Mouse (Mus musculus) limb, embryonic 11.5 days (tissue): Measurements from ENCODE around the gene Atrn. TPM values are rescaled to one million over a fixed set of nuclear protein-coding genes. Genes with fewer than 3 reads are reported as not detected.

Experiments
- ATAC-seq: fragments of 200-750 bp; cut with Nextera tagmentation; 2 replicates; pipeline ENCODE4 v1.8.0; 2017; ENCODE audit warnings: low read depth; ENCODE audit not compliant: insufficient number of reproducible peaks, low FRiP score, low TSS enrichment
- DNase-seq: peaks from one replicate; pipeline ENCODE4 v3.0.0-alpha.2; 2015; ENCODE audit warnings: low spot score
- H3K27ac ChIP-seq: fragments of 300-500 bp; sonication (generic); replicated peaks from 2 replicates; pipeline ENCODE4 v1.5.1; 2014; ENCODE audit warnings: low read depth, mild to moderate bottlenecking, low read length
- H3K27me3 ChIP-seq: fragments of 300-500 bp; sonication (generic); 2 replicates; pipeline ENCODE4 v1.6.1; 2014; ENCODE audit warnings: mild to moderate bottlenecking, low read length, mixed read lengths; ENCODE audit not compliant: control insufficient read depth, insufficient read depth
- H3K36me3 ChIP-seq: fragments of 300-500 bp; sonication (generic); 2 replicates; pipeline ENCODE4 v1.6.1; 2014; ENCODE audit warnings: mild to moderate bottlenecking, low read length, moderate library complexity, mixed read lengths; ENCODE audit not compliant: control insufficient read depth, insufficient read depth
- H3K4me1 ChIP-seq: fragments of 300-500 bp; sonication (generic); 2 replicates; pipeline ENCODE4 v1.6.1; 2014; ENCODE audit warnings: low read length, mixed read lengths; ENCODE audit not compliant: control insufficient read depth, insufficient read depth
- H3K4me2 ChIP-seq: fragments of 300-500 bp; sonication (generic); 2 replicates; pipeline ENCODE4 v1.6.1; 2014; ENCODE audit warnings: low read depth, mild to moderate bottlenecking, moderate library complexity; ENCODE audit not compliant: severe bottlenecking
- H3K4me3 ChIP-seq: fragments of 300-500 bp; sonication (generic); 2 replicates; pipeline ENCODE4 v1.5.1; 2014; ENCODE audit warnings: low read depth, low read length
- H3K9ac ChIP-seq: fragments of 300-500 bp; sonication (generic); 2 replicates; pipeline ENCODE4 v1.6.1; 2014; ENCODE audit warnings: mild to moderate bottlenecking, low read length
- H3K9me3 ChIP-seq: fragments of 300-500 bp; sonication (generic); 2 replicates; pipeline ENCODE4 v1.6.1; 2016; ENCODE audit warnings: low read length; ENCODE audit not compliant: control insufficient read depth
- WGBS: fragments of 180-500 bp; shearing (Covaris S2); extraction: QIAGEN DNeasy Blood & Tissue Kit; methylation state at CpG from one replicate; pipeline ENCODE4 v1.1.7; 2014; 5-methylcytosine and 5-hydroxymethylcytosine counted together
- polyA plus RNA-seq: library from polyadenylated mRNA; unstranded; fragments of >200 nt; fragmentation: Nextera tagmentation; extraction: Ambion mirVana; gene quantifications from 2 replicates; pipeline ENCODE4 v1.2.1, GENCODE M21; 2014

Gene Atrn
- polyA plus RNA-seq, 1 experiment from 2014 or later, result 8.2 TPM

DNA sequence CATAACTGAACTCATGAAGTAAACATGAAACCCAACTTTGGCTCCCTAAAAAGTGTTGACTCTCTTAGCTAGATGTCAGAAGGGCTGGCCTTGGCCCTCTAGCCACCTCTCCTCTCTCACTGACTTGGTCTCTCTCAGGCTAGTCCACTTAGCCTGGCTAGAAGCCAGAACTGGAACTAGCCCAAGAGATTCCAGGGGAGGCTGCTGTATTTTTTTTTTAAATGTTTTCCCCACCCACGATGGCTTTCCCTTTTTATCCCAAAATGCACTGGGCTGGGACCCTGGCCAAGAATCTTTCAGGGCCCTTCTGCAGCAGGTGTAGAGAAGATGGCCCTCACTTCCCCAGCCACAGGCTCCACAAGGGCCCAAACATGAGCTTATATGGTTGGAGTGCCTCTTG lies 153.1 kb downstream of the Atrn start:
- H3K9ac ChIP-seq, result no peak overlapping the region
- no peak overlapping the region for H3K4me2 ChIP-seq
- H3K27ac ChIP-seq, result no peak overlapping the region
- 70% methylated on average over 1 of the region's 1 CpGs for WGBS
- no peak overlapping the region for H3K4me3 ChIP-seq
- no peaks in the 10 kb centered on the region for H3K9me3 ChIP-seq
- H3K4me1 ChIP-seq, result peaks cover 10% of the 10 kb centered on the region; the same call in 1 of the 2 replicates
- DNase-seq (no peak), ATAC-seq (no peak)
- H3K27me3 ChIP-seq, result peaks cover 34% of the 10 kb centered on the region
- H3K36me3 ChIP-seq, result no peaks in the 10 kb centered on the region

DNA sequence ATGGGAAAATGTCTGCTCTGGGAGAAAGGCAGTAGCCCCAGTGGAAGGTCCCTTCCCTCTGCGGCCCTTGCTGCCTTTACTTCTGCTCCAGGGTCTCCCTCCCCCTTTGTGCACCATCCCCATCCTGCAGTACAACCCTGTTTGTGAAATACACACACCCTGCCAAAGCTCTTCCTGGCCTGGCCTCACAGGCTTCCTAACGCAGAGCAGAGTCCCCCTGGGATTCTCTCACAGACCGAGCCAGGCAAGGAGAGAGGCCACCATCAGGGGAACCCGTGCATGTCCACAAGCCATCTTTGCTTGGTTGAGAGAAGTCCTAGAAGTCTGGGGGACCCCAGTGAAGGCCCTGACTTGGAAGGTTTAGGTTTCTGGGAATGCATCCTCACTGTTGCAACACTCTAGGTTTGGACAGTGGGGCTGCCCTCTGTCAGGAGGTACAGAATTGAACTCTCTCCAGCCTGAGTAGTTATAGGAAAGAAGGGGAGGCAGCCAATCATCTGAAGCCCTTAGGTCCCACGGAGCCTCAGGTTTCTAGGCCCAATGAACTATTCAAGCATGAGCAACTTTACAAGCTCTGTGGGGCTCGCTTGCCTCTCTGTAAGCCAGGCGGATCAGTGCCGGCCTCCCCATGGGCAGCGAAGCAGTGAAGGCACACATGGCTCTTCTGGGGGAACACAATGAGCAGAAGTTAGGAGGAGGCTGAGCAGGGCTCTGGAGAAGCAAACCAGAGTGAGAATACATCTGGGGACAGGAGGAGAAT lies 153.7 kb downstream of the Atrn start:
- peaks cover 29% of the 10 kb centered on the region for H3K27me3 ChIP-seq
- no peak overlapping the region for H3K9ac ChIP-seq
- no peak overlapping the region for H3K4me3 ChIP-seq
- no peak overlapping the region for H3K4me2 ChIP-seq
- 0 out of 2 replicates have a peak, but pooled peaks cover 9% of the 10 kb centered on the region for H3K4me1 ChIP-seq
- H3K9me3 ChIP-seq, result no peaks in the 10 kb centered on the region
- no peak overlapping the region for H3K27ac ChIP-seq
- no peak for DNase-seq
- no peak for ATAC-seq
- no peaks in the 10 kb centered on the region for H3K36me3 ChIP-seq
- WGBS, result 71% methylated on average over 9 of the region's 9 CpGs

DNA sequence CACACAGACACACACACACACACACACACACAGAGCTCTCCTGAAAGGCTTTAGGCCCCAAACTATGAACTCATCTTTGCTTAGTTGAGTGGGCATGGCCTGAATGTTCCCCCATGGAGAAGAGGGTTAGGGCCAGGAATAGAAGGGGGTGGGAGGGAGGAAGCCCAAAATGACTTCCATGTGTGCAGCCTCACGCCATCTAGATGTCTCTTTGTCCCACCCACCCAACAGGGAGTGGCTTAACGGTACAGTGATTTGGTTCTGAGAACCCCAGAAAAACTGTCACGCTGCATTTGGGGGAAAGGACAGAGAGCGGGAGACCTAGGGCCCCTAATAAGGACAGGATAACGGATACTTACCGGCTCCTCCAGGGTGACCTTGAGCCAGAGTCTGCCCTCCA lies 154.5 kb downstream of the Atrn start:
- no peaks in the 10 kb centered on the region for H3K9me3 ChIP-seq
- DNase-seq (peak; percentile 43), ATAC-seq (no peak)
- no peaks in the 10 kb centered on the region for H3K36me3 ChIP-seq
- no peak overlapping the region for H3K4me3 ChIP-seq
- 41% methylated on average over 6 of the region's 6 CpGs for WGBS
- peaks cover 20% of the 10 kb centered on the region for H3K27me3 ChIP-seq
- H3K27ac ChIP-seq, result no peak overlapping the region
- no peak overlapping the region for H3K9ac ChIP-seq
- 0 out of 2 replicates have a peak, but pooled peaks cover 8% of the 10 kb centered on the region for H3K4me1 ChIP-seq
- no peak overlapping the region for H3K4me2 ChIP-seq

DNA sequence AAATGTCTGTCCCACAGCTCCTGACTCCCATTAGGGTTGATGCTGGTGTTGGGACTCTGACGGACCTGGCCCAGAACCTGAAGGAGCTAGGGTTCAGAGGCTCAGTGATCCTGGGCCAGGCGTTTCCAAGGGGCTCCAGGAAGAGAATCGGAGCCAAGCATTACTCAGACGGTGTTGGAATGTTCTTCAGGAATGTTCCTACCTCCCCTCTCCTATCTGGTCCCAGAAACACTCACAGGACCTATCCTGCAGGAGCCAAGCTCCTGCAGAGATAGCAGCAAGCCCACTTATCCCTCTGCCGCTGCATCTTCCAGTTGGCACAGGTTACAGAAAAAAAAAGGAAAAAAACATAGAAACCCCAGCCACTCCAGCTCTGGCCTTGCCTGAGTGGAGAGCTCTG lies 155.3 kb downstream of the Atrn start:
- ATAC-seq (no peak), DNase-seq (no peak)
- H3K4me1 ChIP-seq, result 0 out of 2 replicates have a peak, but pooled peaks cover 7% of the 10 kb centered on the region
- H3K4me3 ChIP-seq, result no peak overlapping the region
- H3K27me3 ChIP-seq, result peaks cover 15% of the 10 kb centered on the region
- no peaks in the 10 kb centered on the region for H3K36me3 ChIP-seq
- H3K9me3 ChIP-seq, result no peaks in the 10 kb centered on the region
- H3K9ac ChIP-seq, result no peak overlapping the region
- H3K27ac ChIP-seq, result no peak overlapping the region
- H3K4me2 ChIP-seq, result no peak overlapping the region
- 77% methylated on average over 5 of the region's 5 CpGs for WGBS

DNA sequence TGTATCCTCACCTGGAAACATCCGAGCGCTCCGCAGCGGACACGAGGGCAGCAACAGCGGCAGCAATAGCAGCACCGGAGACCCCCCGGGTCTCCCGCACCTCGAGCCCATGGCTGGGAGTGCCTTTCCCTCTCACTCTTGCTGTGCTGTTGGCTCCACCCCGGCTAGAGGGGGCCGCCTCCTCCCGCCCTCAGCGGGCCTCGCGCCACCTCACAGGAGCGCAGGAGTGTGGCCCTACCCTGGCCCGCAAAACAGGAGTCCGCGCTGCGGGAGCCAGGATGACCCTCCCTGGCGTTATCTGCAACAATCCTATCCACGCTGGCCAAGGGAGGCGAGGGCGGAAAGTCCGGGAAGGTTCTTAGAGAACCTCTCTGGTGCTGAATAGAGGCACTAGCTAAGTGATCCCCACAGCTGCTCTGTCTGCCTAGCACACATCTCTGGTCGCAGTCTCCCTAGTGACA lies 157.1 kb downstream of the Atrn start, which contains the start of gene Adam33:
Adam33 (minus strand) TSS at position 411 of the 461 bp plus-strand sequence.
- Histone ChIP-seq H3K9ac (0 out of 2 replicates have a peak within 1 kb of the TSS, but pooled peaks have one; percentile 23), H3K4me1 (0 out of 2 replicates have a peak, but pooled peaks cover 7% of the 10 kb centered on the region), H3K4me2 (peak within 1 kb of the TSS; percentile 53), H3K9me3 (no peaks in the 10 kb centered on the region), H3K27ac (no peak within 1 kb of the TSS), H3K36me3 (no peaks in the 10 kb centered on the region), H3K4me3 (peak within 1 kb of the TSS; percentile 24), H3K27me3 (peaks cover 15% of the 10 kb centered on the region)
- WGBS, result 1% methylated on average over 16 of the region's 27 CpGs
- DNase-seq (peak; percentile 50), ATAC-seq (no peak)

DNA sequence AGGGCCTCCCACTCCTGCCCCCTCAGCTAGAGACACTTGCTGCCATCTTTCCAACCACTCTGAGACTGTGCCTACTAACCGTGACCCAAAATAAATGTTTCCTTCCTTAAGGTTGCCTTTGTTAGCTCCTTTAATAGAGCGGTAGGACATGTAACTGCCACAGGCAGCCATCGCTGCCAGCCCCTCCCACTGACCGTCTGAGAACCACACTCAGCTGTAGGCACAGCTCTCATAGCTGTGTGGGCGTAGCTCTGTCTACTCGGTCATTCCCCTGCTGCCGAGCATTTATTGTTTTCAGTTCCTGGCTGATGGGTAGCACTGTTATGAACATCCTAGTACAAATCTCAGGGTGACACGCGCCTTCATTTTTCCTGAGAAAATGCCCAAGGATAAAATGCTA lies 160.0 kb downstream of the Atrn start:
- no peak overlapping the region for H3K4me2 ChIP-seq
- peaks cover 15% of the 10 kb centered on the region for H3K27me3 ChIP-seq
- no peak overlapping the region for H3K4me3 ChIP-seq
- no peaks in the 10 kb centered on the region for H3K4me1 ChIP-seq
- no peak for ATAC-seq
- H3K9me3 ChIP-seq, result no peaks in the 10 kb centered on the region
- H3K36me3 ChIP-seq, result no peaks in the 10 kb centered on the region
- H3K9ac ChIP-seq, result no peak overlapping the region
- WGBS, result 74% methylated on average over 9 of the region's 9 CpGs
- H3K27ac ChIP-seq, result no peak overlapping the region
- no peak for DNase-seq

DNA sequence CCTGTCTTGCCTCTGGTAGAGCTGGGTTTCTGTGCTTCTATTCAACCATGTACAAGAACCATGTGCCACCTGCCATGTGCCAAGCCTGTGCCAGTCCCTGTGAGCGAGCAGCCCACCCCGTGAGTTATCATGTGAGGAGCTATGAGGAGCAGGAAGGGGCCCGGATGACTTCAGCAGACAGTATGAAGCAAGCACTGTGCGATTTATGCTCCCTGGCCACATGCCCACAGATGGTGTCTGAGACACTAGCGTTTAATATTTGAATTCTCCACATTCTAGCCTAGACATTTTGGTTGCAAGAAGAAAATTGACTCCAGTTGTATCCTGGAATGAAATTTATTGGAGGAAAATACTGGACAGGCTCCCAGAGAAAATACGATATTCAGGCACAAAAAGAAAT lies 161.2 kb downstream of the Atrn start:
- no peak overlapping the region for H3K9ac ChIP-seq
- H3K36me3 ChIP-seq, result no peaks in the 10 kb centered on the region
- no peaks in the 10 kb centered on the region for H3K4me1 ChIP-seq
- no peaks in the 10 kb centered on the region for H3K9me3 ChIP-seq
- DNase-seq, result no peak
- peaks cover 11% of the 10 kb centered on the region for H3K27me3 ChIP-seq
- no peak overlapping the region for H3K27ac ChIP-seq
- no peak for ATAC-seq
- no peak overlapping the region for H3K4me2 ChIP-seq
- 79% methylated on average over 6 of the region's 6 CpGs for WGBS
- no peak overlapping the region for H3K4me3 ChIP-seq

DNA sequence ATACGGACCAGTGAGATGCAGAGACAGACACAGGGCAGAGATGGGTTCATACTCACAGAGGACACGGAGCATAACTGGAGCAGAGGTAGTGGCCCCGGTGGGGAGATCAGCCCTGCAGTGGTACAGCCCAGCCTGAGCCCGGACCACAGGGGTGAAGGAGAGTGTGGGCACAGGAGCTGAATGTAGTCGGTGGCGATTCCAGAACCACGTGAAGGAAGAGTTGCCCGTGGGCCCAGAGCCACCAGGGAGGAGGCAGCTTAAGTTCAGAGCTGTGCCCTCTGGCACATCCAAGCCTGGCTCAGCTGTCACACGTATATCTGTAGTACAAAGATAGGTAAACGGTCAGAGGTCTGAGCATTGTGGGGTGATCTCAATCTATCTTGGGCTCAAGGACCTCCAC lies 166.2 kb downstream of the Atrn start:
- no peak for ATAC-seq
- Histone ChIP-seq H3K4me3 (no peak overlapping the region), H3K27me3 (no peaks in the 10 kb centered on the region), H3K9ac (no peak overlapping the region), H3K36me3 (no peaks in the 10 kb centered on the region), H3K4me2 (no peak overlapping the region), H3K9me3 (no peaks in the 10 kb centered on the region), H3K4me1 (0 out of 2 replicates have a peak, but pooled peaks cover 2% of the 10 kb centered on the region), H3K27ac (no peak overlapping the region)
- 88% methylated on average over 10 of the region's 10 CpGs for WGBS
- no peak for DNase-seq
